Mouse (Mus musculus): ENCODE results near the gene Maneal.

Gene Maneal

DNA sequence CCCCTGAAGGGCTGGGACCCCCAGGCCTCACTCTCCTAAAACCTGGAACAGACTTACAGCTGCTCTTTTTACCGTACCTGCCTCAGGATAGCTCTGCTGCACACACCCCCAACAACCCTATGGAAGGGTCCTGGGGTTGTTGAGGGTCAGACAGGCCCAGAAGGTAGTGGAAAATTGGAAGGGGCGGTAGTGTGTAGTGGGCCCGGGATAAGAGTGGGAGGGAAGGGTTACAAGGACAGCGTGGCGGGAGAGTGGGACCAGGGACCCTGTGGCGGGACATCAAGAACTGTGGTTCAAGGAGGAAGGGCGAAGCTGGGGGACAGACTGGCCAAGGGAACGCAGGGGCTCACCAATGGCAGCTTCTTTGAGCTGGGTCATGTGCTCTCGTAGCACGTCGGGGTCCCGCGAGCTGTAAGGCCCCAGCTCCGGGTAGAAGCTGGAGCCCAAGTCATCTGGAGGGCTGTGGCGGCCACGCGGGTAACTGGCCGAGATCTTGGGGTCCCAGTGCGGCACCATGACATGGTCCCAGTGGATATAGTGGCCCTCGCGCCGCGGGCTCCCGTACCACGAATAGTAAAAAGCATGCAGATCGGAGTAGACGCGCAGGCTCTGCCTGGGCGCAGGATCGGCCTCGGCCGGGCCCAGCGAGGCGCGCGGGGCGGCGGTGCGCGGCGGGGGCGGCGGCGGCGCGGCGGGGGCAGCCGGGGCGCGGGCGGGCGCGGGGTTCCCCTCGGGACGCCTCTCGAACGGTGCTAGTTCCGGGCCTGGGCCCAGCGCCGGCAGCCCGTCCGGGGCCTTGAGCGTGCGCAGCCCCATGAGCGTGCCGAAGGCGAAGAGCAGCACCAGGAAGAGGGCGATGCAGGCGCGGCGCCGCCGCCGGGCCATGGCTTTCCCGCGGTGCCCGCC, at the start of gene Maneal:
Gene Maneal (minus strand): TSS at position 889 of the 906 bp plus-strand sequence.
- DNase-seq (ENCODE audit: low read depth, low spot score) = no peak

DNA sequence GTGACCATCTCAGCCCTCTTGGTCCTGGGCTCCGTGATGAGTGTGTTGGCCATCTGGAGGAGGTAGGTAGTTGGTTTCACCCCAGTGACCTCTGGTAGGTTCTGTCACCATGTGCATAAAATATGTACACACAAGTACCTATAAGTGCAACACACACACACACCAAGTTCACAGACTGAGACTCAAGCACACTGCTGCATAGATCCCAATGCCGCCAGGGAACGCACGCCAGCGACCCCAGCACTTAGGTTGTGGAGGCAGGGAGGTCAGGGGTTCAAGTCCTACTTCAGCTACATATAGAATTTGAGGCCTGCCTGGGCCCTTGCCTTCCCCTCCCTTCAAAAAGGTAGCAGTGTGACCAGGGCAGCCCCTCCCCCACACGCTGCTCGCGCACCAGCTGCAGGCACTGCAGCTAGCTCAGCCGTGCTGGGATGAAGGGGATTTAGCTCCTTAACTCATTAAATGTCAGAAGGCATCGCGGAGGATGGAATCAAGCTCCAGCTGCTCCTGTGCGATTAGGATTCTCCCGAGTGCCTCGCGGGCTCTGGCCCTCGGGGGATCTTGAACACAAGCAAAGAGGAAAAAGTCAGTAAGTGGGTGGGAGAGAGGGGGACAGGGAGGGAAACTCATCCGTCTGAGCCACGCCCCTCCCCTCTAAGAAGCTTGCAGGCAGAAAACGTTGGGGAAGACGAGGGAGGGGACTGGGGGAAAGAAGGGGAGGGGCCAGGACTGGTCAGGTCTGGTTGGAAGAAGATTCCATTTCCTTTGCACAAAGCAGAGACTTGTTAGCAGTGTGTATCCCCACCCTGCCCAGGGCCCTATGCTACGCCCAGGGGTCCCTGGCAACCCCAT, 44.2 kb upstream of the Maneal start:
- no peak for DNase-seq (ENCODE audit: low read depth, low spot score)

DNA sequence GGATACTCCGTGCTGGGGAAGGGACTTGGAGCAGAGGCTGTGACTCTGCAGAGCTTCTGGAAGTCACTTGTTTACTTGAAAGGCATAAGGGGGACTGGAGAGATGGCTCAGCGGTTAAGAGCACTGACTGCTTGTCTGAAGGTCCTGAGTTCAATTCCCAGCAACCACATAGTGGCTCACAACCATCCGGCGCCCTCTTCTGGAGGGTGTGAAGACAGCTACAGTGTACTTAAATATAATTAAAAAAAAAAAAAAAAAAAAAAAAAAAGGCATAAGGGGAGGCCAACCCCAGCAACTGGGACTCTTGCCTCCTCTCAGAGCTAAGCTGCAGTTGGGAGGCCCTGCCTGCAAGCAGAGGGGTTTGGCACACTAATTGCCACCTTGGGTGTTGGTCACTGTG, 43.4 kb upstream of the Maneal start:
- peak; percentile 32 for DNase-seq (ENCODE audit: low read depth, low spot score)

DNA sequence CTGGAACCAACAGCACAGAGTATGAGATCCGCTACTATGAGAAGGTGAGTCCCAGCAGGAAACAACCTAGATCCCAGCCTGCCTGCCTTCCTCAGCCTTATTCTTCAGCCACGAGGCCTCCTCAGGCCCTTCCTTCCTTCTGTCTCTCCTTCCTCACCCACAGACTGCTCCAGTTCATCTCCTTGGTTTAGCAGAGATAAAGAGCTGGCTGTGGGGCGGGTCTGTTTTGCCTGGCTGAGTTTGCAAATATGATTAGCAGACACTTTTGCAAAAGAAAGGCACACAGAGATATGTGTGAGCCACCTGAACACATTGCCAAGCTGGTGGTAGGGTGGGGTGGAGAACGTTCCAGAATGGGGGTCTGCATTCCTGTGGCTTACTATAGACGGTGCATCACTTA, 37.9 kb upstream of the Maneal start:
- no peak for DNase-seq (ENCODE audit: low read depth, low spot score)

DNA sequence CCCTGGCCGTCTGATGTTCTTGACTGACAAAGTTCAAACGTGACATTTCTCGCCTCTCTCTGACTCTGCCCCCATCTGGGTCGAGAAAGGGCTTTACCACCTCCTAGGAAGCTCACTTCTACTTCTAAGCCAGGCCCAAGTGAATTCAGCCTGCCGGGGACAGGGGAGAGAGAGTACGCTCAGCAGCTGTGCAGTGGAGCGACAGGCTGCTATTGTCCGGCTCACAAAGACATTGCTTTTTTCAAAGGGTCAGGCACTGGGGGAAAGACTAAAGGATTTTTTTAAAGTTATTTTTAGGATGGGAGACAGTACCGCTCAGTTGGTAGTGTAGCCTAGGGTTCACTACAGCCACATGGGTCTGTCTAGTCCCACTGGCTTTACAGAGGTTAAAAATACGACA, 36.5 kb upstream of the Maneal start:
- no peak for DNase-seq (ENCODE audit: low read depth, low spot score)

DNA sequence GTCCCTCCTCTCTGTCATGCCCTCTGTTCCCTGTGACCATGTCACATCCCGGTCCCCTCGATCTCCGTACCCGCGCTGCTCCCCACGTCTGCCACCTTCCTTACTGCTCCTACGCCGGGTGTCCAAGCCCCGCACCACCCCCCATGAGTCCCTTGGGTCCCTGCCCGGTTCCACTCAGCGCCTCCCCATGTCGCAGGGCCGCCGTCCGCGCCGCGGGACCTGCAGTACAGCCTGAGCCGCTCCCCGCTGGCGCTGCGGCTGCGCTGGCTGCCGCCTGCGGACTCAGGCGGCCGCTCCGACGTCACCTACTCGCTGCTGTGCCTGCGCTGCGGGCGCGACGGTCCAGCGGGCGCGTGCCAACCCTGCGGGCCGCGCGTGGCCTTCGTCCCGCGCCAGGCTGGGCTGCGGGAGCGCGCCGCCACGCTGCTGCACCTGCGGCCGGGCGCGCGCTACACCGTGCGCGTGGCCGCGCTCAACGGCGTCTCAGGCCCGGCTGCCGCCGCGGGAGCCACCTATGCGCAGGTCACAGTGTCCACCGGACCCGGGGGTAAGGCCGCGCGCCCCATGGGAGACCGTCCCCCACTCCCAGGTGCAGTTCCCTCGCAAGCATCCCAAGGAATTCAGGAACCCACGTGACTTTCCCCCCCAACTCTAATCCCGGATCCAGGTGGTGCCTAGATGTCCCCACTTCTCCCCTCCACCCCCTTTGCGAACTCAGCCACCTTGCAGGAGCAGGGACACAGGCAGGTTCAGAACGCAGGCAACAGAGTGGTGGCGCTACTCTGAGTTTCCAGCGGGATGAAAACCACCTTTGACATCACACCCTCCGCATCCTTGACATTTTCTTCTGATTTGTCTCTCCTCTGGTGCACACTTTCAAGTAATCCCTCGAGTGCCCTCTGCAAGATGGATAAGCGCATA, 32.8 kb upstream of the Maneal start:
- DNase-seq (ENCODE audit: low read depth, low spot score) = no peak

DNA sequence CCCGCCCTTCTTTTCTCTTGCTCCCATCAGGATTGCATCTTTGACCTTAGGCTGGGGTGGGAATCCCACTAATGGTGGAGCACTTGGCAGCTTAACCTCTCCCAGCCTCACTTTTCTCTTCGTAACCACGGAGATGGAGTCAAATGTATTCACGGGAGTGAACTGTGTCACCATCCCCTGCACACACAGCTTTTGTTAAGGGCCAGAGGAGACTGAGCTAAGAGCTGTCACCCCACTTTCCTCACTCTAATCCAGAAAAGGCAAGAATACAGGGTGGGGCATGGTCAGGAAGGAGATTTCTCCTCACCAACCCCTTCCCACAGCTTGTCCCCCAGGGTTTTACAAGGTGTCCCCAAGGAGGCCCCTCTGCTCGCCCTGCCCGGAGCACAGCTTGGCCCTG, 31.8 kb upstream of the Maneal start:
- no peak for DNase-seq (ENCODE audit: low read depth, low spot score)

DNA sequence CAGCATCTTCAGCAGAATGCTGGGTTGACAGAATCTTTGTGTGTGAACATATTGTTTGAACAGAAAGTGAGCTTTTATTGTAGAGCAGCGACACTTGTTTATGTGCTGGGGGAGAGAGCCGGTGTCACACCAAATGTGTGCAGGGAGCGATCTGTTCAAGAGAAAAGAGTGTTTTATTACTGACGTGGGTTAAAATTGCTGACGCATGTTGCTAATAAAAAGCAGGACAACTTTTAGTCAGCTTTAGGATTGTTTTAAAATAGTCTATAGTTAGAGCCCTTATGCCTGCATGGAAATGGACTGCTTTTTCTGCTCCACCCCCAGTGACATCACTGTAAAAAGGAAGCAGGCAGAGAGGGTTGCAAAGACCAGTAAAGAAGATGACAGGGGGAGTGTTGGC, 28.9 kb upstream of the Maneal start:
- no peak for DNase-seq (ENCODE audit: low read depth, low spot score)

DNA sequence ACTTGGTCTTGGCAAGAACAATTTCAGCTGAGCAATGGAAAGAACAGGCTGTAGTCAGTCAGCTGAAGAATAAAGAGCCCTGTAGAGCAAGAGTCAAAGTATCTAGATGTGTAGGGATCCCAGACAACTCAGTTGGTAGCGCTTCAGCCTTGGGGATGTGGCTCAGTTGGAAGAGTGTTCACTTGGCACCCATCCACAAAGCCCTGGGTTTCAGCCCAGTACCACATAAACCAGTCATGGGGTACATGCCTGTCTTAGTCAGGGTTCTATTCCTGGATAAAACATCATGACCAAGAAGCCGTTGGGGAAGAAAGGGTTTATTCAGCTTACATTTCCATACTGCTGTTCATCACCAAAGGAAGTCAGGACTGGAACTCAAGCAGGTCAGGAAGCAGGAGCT, 28.0 kb upstream of the Maneal start:
- DNase-seq (ENCODE audit: low read depth, low spot score) = peak; percentile 16

DNA sequence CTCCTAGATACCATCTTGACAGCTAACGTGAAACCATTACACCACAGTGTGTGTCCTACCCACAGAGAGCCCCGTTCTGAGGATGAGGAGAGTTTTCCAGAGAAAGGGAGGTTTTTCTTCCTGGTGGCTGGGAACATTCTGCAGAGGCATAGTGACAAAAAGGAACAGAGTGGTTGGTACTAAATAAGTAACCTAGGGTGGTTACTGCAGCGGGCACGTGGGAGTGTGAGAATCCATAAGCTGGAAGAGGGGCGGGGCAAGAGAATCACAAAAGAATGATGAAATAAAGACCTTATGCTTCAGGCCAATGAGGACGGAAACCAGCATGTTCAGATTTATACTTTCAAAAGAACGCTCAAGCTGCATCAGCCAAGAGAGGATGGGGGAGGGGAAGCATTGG, 26.7 kb upstream of the Maneal start:
- DNase-seq (ENCODE audit: low read depth, low spot score) = no peak

DNA sequence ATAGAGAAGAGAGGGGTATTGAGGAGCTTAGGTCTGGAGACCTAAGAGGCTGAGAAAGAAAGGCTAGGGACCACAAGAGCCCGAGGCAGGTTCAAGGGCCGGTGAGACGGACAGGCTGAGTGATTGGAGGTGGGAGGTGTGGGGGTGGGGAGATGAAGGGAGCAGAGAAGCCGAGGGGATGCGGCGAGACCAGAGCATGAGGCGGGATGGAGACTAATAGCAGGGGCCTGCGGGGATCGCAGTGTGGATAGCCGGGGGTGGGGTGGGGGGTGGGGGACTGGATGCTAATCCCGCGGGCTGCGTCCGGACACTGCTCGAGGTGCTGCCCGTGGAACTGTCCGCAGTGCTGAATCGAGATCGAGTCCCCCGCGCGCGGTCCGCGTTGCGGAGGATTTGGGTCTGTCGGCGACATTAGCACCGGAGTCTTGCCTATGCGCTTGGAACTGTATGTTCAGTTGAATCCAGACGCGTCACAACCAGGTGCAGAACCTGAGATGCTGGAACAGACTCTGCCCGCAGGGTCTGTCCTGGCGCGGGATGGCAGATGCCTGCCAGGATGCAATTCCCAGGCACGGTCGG, 20.3 kb upstream of the Maneal start:
- DNase-seq (ENCODE audit: low read depth, low spot score) = no peak

DNA sequence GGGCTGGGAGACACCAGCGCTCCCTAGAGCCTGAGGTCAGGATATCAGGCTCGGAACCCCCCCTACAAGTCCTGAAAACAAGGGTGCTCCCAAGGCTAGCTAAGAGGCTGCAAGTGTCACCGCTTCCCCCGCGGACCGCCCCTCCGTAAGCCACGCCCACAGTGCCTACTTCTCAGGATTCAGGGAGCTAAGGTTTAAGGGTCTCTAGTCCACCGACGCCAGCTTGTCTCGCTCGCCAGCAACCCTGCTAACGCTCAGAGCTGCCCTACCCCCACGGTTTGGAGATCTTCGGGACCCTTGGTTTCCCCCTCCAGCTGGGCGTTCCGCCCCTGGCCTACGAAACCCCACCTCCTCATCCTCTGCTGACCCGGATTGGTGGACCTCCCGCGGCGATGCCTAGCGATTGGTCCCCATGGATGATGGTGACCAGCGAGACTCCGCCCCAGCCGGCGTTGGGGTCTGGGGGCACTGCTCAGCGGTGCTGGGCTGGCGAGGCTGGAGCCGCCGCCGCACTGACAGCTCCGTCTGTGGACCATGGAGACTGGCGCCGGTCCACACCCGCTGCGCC, 19.5 kb upstream of the Maneal start:
- DNase-seq (ENCODE audit: low read depth, low spot score) = no peak

DNA sequence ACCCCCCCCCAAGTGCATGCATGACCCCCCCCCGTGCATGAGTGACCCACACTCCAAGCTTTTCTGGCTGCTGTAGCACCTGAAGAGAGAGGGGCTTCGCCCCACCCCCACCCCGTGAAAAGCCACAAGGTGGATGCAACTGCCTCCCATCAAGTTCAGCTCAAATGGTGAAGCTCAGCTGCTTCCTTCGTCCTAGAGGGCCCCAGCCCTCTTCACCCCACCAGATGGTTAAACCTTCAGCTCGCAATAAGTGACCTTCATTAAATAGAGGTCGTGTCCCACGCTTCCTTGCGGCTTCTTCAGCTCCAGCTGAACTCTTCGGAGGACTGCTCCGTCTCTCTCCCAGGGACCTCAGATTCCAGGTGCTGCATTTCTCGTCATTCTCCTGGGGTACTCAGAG, 18.6 kb upstream of the Maneal start, which contains the start of gene Epha10:
Gene Epha10 (plus strand): TSS at position 301 of the 400 bp plus-strand sequence.
- no peak for DNase-seq (ENCODE audit: low read depth, low spot score)

DNA sequence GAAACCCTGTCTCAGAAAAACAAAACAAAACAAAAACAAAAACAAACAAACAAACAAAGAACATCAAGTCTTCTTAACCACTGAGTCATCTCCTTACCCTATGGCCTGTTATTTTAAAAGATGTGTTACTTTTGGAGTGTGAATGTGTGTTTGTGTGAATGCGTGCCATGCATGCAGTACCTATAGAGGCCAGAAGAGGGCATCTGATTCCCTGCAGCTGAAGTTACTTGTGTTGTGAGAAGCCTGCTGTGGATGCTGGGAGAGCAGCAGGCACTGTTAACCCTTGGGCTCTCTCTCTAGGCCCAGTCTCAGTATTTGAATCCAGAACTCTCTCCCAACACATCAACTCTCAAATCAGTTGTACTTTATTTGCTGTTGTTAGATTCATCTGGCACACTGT, 10.7 kb upstream of the Maneal start:
- DNase-seq (ENCODE audit: low read depth, low spot score) = no peak

DNA sequence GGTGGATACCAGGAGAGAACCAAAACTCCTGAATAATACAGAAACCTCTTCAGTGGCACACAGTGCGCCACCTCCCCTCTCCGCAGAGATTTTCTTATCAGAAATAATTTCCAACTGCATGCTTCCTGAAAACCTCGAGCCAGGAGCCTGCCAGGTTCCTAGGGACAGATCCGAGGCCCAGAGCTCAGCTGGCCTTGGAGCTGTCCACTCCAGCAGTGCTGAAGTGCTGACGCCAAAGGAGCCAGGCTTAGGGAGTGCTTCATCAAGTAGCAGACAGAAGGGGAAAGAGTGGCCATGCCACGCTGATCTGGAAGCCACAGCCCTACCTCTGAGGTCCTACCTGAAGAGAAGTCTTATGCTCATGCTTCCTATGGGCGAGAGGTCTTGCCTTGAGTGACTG, 1.5 kb downstream of the Maneal start:
- DNase-seq (ENCODE audit: low read depth, low spot score) = peak; percentile 63

DNA sequence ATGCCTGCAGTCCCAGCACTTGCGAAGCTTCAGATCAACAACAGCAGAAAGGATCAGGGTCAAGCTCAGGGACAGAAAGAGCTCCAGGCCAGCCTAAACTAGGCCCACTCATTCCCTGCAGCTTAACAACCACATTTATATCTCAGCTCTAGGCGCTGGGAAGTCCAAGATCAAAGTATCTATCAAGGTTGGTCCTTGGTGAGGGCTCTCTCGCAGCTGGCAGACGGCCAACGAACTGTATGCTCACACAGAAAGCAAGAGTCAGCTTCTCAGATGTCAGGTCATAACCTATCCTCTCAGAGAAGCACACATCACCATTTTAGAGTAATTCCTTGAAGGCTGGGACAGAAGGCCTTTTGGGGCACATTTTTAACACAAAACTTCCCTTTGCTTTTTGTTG, 3.6 kb downstream of the Maneal start:
- DNase-seq (ENCODE audit: low read depth, low spot score) = no peak

DNA sequence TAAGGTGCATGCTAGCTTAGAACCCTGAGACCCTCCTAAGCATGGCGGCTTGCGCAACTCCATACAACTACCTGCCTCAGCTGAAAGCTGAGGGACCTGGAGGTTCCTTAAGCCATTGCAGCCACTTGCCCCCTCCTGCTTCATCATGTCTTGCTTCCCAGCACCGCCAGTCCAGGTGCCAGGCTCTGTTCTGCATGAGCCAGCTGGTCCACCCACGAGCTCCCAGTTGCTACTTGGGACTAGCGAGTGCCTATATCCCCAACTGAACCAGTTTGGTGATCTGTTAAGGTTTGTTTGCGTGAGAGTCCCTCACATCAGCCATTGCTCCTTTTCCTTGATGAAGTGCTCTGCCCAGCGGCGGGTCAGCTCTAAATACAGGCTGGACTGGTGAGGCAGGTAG, 5.7 kb downstream of the Maneal start:
- no peak for DNase-seq (ENCODE audit: low read depth, low spot score)

DNA sequence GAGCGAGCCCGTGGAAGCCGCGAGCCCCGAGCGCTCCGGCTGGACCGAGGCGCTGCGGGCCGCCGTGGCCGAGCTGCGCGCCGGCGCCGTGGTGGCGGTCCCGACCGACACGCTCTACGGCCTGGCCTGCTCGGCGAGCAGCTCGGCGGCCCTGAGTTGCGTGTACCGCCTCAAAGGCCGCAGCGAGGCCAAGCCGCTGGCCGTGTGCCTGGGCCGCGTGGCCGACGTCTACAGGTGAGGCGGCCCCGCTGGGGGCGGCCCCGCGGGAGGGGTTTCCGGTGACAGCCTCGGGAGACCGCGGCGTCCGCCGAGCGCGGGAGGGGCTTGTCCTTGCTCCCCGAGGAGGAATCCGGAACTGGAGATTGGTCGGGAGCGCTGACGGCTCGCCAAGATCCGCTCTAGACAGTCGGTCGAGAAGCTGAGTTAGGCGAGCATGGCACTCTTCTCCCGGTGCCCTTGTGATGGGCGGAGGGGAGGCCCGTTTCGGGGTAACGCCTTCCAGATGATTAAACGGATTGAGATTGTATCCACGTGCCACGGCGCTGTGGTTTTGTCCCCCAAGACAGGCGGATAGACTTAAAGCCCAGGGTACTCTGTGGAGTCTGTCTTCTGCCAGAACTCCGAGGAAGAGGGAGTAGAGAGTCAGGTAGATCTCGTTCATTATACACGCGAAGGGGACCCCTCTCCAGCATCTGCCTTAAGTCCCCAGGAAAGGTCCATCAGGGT, 10.9 kb downstream of the Maneal start, which contains the start of gene 1110065P20Rik:
Gene 1110065P20Rik (minus strand): TSS at position 264 of the 726 bp plus-strand sequence.
- DNase-seq (ENCODE audit: low read depth, low spot score) = peak; percentile 80

DNA sequence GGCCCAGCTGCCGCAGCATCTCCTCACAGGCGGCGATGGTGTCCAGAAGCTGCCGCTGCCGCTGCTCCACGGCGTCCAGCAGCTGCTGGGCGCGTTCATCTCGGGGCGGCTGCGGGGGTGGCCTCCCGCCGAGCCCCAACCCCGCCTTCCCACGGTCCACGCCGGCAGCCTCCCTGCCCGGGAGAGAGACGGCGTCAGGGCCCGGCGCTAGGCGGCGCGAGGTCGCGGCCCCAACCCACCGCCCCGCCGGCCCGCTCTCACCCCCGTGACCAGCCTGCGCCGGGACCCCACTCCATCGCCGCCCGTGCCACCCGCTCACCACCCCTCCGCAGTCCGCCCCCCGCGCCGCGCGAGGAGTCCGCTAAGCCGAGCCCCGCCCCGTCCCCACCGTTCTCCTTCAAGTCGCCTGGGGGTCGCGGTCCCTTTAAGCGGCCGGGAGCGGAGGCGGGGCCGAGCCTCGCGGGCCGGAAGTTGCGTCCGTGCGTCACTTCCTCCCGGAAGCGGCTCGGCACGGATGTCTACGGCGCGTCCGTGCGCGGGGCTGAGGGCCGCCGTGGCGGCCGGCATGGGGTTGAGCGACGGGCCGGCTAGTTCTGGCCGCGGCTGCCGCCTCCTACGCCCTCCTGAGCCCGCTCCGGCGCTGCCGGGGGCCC, 11.6 kb downstream of the Maneal start, which contains the start of gene Yrdc:
Gene Yrdc (plus strand): TSS at position 419 of the 653 bp plus-strand sequence.
- DNase-seq (ENCODE audit: low read depth, low spot score) = peak; percentile 84

Data from 3T3-L1 (cell line).